Mouse (Mus musculus) adrenal gland, adult 18-20 months (tissue): ENCODE measurements at regions not wholly inside any gene's neighbourhood (a gene's known extent, or its start where the extent isn't known, plus 50 kb on each side); places are given as distances from the start of the nearest gene placed in this dataset.

Source experiments
- DNase-seq, 2 experiments: peaks; one replicate each; pipeline ENCODE4 v3.0.0; 2021 to 2022; ENCODE audit warnings: low spot score in 2 of 2

DNA sequence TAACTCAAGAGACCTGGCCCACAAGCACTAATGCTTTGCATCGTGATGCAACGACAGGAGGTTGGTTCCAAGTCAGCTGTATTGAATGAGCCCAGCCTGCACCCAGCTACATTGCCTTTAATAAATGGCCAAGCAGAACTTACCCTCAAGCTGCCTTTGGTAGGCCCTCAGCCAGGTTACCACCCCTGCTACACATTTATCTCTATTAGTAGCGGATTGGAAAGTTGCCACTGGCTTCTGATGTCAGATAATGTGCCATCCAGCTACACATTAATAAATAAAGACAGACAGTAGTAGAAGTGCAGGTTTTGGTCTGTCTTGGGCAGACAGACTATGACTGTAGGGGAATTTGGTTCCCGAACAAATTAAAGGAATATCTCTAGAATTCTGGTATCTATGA is 82.0 kb upstream of the 4930583I09Rik start:
- DNase-seq: no peak

DNA sequence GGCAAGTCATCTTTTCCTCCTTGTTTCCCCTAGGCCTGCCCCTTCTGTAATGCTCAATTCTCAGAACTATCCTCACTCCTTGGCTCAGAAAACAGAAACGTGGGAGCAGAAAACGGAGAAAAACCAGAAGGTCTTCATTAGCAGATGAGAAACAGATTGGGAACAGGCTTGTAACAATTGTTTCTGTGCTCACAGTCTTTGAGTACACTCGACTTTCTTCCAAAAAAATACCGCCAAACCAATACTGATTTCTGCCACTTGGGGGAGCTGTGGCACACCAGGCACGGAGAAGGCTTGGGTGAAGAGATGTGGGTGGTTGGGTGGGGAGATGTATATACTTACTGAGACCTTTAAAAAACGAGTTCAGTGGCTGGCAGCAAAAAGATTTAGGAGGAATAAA is 80.8 kb upstream of the 4930583I09Rik start:
- DNase-seq: no peak

DNA sequence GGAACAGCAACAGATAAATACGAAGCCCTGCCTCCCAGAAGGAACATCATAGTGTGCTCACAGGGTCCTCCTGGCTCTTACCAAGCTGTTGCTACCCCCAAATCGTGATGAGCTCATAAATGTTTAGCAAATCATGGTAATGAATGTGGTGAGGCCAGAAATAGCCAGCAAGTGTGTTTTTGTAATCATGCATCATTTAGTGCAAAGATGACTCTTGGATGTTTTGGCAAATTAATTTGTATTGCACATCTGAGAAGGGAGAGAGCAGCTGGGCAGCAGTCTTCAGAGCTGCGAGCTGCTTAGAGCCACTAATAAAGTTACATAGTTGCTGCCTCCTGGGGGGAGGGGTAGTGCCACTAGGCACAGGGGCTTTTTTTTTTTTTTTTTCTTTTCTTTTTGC is 79.8 kb upstream of the 4930583I09Rik start:
- DNase-seq: no peak

DNA sequence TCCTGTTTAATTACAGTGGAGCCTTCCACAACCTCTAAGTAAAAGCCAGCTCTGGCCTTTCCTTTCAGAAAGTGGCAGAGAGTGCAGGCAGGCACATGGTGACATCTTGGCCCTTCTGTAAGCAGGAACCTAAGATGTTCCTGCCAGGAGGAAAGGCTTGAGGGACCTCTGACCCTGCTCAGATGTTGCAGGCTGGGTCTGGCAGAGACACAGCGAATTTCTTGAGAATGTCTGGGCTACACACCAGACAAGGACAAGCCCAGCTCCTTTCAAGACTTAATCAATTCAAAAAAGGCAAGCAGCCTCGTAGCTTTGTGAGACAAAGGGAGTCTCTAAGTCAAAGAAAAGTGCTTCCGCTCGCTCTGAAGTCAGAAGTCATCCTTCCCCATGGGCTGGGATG is 79.2 kb upstream of the 4930583I09Rik start:
- DNase-seq: no peak

DNA sequence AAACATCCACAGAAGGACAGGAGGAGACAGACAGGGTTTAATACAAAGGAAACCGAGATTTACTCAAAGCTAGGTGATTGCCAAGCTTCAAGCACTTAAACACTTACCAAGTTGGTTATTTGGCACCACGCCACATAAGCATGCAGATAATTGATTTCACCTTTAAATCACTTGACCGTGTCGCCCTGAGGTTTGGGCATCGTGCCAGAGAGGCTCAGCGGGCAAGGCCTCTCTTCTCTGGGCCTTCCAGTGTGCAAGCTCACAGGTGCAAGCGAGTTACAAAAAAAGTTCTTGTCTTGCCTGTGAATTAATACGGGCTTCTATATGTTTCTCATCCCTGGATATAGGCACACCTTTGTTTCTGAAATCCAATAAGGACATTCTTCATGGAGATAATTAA is 78.4 kb upstream of the 4930583I09Rik start:
- DNase-seq: peak in 1 of 2 experiments; percentile 14

DNA sequence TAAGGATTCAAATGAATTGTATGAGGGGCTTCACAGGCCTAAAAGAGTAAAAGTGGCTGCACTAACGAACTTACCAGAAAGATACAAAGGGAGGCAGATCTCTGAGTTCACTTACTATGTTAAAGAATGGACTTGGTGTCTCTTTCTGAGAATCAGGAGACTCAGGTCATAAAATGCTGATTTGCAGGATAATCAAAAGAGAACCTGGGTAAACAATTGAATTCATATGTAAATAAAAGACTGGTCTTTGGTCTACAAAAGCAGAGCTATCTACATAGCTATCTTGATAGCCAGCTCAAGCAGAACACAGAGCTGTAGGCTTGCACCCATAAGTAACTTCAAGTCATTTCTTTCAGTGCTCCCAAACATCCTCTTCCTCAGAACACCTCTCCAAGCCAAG is 72.8 kb upstream of the 4930583I09Rik start:
- DNase-seq: no peak

DNA sequence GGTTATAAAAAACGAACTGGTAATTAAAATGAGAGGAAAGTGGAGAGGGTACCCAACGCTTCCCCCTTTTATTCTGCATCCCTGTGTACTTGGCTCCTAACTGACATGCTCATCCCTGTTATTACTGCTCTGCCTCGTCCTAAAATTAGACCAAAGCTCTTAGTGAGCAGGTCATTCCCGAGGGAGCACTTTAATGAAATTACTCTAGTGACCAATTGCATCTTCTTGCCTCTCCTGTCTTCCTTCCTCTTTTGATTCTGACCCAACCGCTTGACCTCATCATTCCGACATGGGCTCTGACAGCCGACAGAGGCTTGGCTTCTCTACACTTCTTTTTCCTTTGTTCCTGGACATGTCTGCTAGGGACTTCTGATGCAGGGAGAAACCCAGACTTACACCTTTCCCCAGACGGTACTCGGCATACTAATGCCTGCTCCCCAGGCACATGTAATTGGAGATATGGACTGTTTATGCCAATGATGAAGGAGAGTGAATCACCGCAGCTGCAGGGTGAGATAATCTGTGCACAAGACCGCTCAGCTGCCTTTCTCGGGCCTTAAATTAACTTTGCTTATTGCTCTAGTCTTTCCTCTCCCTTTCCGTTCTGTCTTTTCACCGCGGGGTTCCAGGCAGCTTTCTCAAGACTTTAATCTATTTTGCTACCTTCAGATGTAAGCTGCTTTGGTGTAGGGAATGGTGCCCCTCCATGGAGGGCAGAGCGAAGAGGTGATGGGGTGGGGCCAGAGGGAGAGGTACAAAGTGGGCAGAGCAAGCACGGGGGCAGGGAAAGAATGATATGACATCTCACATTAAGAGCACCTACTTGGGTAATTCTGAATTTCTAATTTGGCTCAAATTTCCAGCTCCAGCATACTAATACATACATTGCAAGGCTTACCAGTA is 66.1 kb upstream of the 4930583I09Rik start:
- no peak for DNase-seq

DNA sequence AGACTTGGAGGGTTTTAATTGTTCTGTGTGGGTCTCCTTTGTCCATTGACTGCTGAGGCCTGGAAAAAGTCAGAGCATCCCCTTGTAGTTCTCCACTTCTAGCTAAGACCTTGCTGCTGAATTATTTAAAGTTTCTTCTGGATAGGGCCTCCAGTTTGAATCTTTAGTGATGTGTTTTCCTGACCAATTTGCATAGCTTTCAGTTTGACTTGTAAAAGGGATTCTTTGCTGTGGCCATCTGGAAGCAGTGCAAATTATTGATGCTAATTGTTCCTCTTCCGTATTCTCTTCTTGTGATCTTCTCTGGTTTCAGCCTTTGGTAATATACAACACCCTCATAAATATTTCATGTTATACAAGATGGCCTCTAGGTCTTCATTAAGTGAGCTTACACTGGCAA is 61.6 kb upstream of the 4930583I09Rik start:
- DNase-seq: no peak

DNA sequence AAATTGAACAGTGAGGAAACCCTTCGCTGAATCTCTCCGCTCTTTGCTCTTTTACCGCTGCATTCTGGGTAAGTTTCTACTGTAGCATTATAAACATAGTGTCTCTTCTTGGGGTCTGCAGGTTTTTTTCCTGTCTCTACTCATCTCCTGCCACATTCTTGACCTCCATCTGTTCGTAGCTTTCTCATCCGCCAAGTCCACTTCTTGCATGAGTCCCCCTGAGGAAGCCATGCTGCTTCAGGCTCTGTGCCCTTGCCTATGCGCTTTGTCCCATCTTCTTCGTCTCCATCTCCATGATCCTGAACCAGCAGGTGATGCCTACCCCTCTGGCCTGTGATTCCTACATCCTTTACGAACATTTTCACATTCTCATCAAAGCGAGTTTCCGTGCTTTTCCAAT is 60.0 kb upstream of the 4930583I09Rik start:
- no peak for DNase-seq

DNA sequence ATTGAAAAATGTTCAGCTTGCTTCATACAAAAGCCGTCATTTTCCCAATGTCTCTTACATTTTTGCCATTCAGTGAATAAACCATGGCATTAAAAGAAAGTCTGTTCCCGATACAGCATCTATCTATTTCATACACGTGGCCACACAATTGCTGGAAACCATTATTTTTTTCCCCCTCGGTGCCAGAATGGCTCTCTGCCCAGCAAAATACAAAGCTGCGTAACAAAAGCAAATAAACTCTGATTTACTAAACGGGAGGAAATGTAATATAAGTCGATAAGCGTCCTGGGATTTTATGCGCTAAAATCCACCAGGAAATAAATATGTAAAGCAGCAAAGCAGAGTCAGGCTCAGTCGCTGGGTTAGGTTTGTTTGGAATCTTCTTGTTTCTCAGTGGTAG is 59.6 kb upstream of the 4930583I09Rik start:
- no peak for DNase-seq

DNA sequence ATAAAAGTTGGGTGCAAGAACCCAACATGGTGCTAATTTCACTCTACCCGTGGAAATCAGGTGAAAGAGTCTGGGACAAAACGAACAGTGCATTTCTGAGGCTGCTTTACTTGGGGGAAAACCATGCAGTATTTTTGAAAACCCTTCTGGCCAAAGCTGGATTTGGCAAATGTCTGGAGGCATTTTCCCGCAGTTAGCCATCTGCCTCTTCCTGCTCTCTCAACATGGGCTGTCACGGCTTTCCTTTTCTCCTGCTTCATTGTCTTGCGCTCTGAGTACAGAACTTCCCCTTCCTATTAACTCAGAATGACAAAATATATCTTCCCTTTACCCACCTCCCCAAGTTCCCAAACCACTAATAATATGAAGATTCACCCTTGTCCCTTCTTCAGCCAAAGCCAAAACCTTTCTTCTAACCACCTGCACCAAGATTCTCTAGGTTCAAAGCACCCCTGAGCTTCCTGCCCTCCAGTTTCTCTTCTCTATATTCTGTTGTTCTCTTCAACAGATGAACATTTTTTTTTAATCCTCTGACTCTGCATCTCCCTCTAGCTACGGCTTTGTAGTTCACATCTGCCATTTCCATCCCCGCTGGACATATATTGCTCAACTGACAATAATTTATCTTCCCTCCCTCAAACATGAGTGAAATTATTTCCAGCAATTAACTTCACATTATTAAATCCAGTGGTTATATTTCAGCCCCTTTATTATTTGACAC is 57.5 kb upstream of the 4930583I09Rik start:
- DNase-seq: no peak
